Mouse (Mus musculus): Measurements from ENCODE around the gene Zfx. TPM values are rescaled to one million over a fixed set of nuclear protein-coding genes. Genes with fewer than 3 reads are reported as not detected.

The Zfx gene
- polyA plus RNA-seq, 1 experiment from 2014 or later: 22.2 TPM

GRCm38 (mm10) chrX:94030081-94030480 lies 93.4 kb downstream of the Zfx start:
- Histone ChIP-seq H3K4me2 (ENCODE audit: low read depth, low read length) (no peak overlapping the region), H3K4me3 (ENCODE audit: low read length) (no peak overlapping the region), H3K36me3 (ENCODE audit: control insufficient read depth, insufficient read depth, low read length) (no peaks in the 10 kb centered on the region), H3K27me3 (replicated peaks; ENCODE audit: control insufficient read depth, insufficient read depth, low read length) (peaks cover 2% of the 10 kb centered on the region; the same call in 1 of the 2 replicates), H3K9ac (ENCODE audit: low read depth, low read length) (no peak overlapping the region), H3K27ac (ENCODE audit: low read length) (no peak overlapping the region), H3K4me1 (ENCODE audit: control insufficient read depth, insufficient read depth, low read length) (no peaks in the 10 kb centered on the region), H3K9me3 (ENCODE audit: control insufficient read depth, low read length) (no peaks in the 10 kb centered on the region)
- ATAC-seq: no peak
- 66% methylated on average over 7 of the region's 7 CpGs for WGBS

Other genes starting within 250 kb of the Zfx start
- gene AU015836, start 155.0 kb downstream of the Zfx start, polyA plus RNA-seq (2015; fragmentation: Nextera tagmentation; extraction: Ambion mirVana): 0.28 and 0.73 TPM in 2 replicates
- 63.0 and 68.9 TPM in 2 replicates for gene Eif2s3x, start 89.2 kb upstream of the Zfx start, polyA plus RNA-seq (2015; fragmentation: Nextera tagmentation; extraction: Ambion mirVana)
- gene Klhl15, start 110.9 kb upstream of the Zfx start, polyA plus RNA-seq (2015; fragmentation: Nextera tagmentation; extraction: Ambion mirVana): 5.7 and 6.2 TPM in 2 replicates
- gene Fam90a1b, start 243.1 kb upstream of the Zfx start, polyA plus RNA-seq (2015; fragmentation: Nextera tagmentation; extraction: Ambion mirVana): 0.11 TPM in 1 of 2 replicates, not detected in the other
- 105 TPM in 2 replicates for gene Apoo, start 243.4 kb upstream of the Zfx start, polyA plus RNA-seq (2015; fragmentation: Nextera tagmentation; extraction: Ambion mirVana)

Data from intestine, embryonic 16.5 days (tissue).